Mouse (Mus musculus): ENCODE results near the gene Cmip.

GRCm38 (mm10) chr8:117224630-117225029, 32.2 kb upstream of the Cmip start:
- TF ChIP-seq USF2 (IDR thresholded peaks at IDR 0.05; ENCODE audit: borderline replicate concordance in 1 of 2, insufficient read depth in 1 of 2, low read depth in 1 of 2, low read length in 2 of 2) (no peak), EP300 (IDR thresholded peaks at IDR 0.05; ENCODE audit: low read depth in 1 of 2, low read length in 2 of 2) (no peak)

All from MEL (cell line).